Mouse (Mus musculus) small intestine, adult 2 months (tissue): ENCODE measurements around the gene Gm49405.

ENCODE experiments used
- CTCF ChIP-seq: fragments of 200-500 bp; IDR thresholded peaks from 2 replicates; pipeline ENCODE4 v1.5.1; 2012; ENCODE audit warnings: low read depth, mild to moderate bottlenecking, control low read depth, inconsistent platforms, low read length, moderate library complexity, mixed read lengths; ENCODE audit not compliant: insufficient replicate concordance, insufficient read length; ENCODE audit errors: extremely low read depth
- POLR2A ChIP-seq: fragments of 200-500 bp; IDR thresholded peaks from 2 replicates; pipeline ENCODE4 v1.6.1; 2012; ENCODE audit warnings: low read depth, mild to moderate bottlenecking, control low read depth, inconsistent platforms, low read length, moderate library complexity

- TF ChIP-seq POLR2A = no peak
- TF ChIP-seq CTCF = no peak
Observed at GRCm38 (mm10) chr19:4017921-4018587, 17.6 kb downstream of the Gm49405 start.
